Mouse (Mus musculus) ovary, postnatal 14 days (tissue): ENCODE data around the gene Tmcc3.
"Not testable (repeated sequence)": the region's sequence is repeated elsewhere in the genome, so short reads cannot be mapped to it uniquely, and the experiment has no call there.

Experiments
- DNase-seq: peaks from one replicate; pipeline ENCODE4 v3.0.0; 2022; ENCODE audit warnings: low spot score

The Tmcc3 gene

GRCm38 (mm10) chr10:94515583-94515982 is 203.8 kb downstream of the Tmcc3 start:
- DNase-seq = no peak

- no peak for DNase-seq
Measured at GRCm38 (mm10) chr10:94519887-94520286, 208.1 kb downstream of the Tmcc3 start.

- no peak for DNase-seq
Measured at GRCm38 (mm10) chr10:94520306-94521106, 208.8 kb downstream of the Tmcc3 start.

- no peak for DNase-seq
Measured at GRCm38 (mm10) chr10:94521107-94521401, 209.3 kb downstream of the Tmcc3 start.

GRCm38 (mm10) chr10:94521776-94522175 is 210.0 kb downstream of the Tmcc3 start:
- DNase-seq = no peak

GRCm38 (mm10) chr10:94523297-94523696 is 211.5 kb downstream of the Tmcc3 start:
- DNase-seq = no peak

GRCm38 (mm10) chr10:94523711-94524156 is 212.0 kb downstream of the Tmcc3 start:
- peak; percentile 37 for DNase-seq

- DNase-seq = no peak
Measured at GRCm38 (mm10) chr10:94524966-94525365, 213.2 kb downstream of the Tmcc3 start.

- DNase-seq = no peak
Measured at GRCm38 (mm10) chr10:94525784-94526183, 214.0 kb downstream of the Tmcc3 start.

- DNase-seq = no peak
Measured at GRCm38 (mm10) chr10:94526834-94527233, 215.1 kb downstream of the Tmcc3 start.

GRCm38 (mm10) chr10:94527248-94527647 is 215.5 kb downstream of the Tmcc3 start:
- DNase-seq = no peak

GRCm38 (mm10) chr10:94530079-94530478 is 218.3 kb downstream of the Tmcc3 start:
- DNase-seq = no peak

- no peak for DNase-seq
Measured at GRCm38 (mm10) chr10:94531482-94531881, 219.7 kb downstream of the Tmcc3 start.

GRCm38 (mm10) chr10:94533081-94533724 is 221.5 kb downstream of the Tmcc3 start:
- DNase-seq = no peak

- not testable (repeated sequence) for DNase-seq
Measured at GRCm38 (mm10) chr10:94538623-94539022, 226.9 kb downstream of the Tmcc3 start.

GRCm38 (mm10) chr10:94540241-94540640 is 228.5 kb downstream of the Tmcc3 start:
- DNase-seq = no peak

- no peak for DNase-seq
Measured at GRCm38 (mm10) chr10:94543956-94544355, 232.2 kb downstream of the Tmcc3 start.

- no peak for DNase-seq
Measured at GRCm38 (mm10) chr10:94544803-94545202, 233.1 kb downstream of the Tmcc3 start.

GRCm38 (mm10) chr10:94545259-94546019 is 233.7 kb downstream of the Tmcc3 start:
- DNase-seq = peak; percentile 23

- DNase-seq = no peak
Measured at GRCm38 (mm10) chr10:94546617-94547016, 234.9 kb downstream of the Tmcc3 start.

- DNase-seq = no peak
Measured at GRCm38 (mm10) chr10:94549511-94550232, 237.9 kb downstream of the Tmcc3 start.

GRCm38 (mm10) chr10:94550649-94551048 is 238.9 kb downstream of the Tmcc3 start:
- no peak for DNase-seq
